Mouse (Mus musculus): Measurements from ENCODE around the gene Ccdc137. TPM values are rescaled to one million over a fixed set of nuclear protein-coding genes. Genes with fewer than 3 reads are reported as not detected.

Gene Ccdc137
- total RNA-seq, 1 experiment from 2014 or later: 48.6 TPM

- no peak for ATAC-seq (ENCODE audit: extremely low read depth, insufficient number of reproducible peaks, low FRiP score, poor library complexity, severe bottlenecking)
Measured at GRCm38 (mm10) chr11:120492878-120493203, 34.9 kb downstream of the Ccdc137 start.

- no peak for ATAC-seq (ENCODE audit: extremely low read depth, insufficient number of reproducible peaks, low FRiP score, poor library complexity, severe bottlenecking)
Measured at GRCm38 (mm10) chr11:120493351-120493750, 35.4 kb downstream of the Ccdc137 start.

GRCm38 (mm10) chr11:120493911-120494310 is 36.0 kb downstream of the Ccdc137 start:
- no peak for ATAC-seq (ENCODE audit: extremely low read depth, insufficient number of reproducible peaks, low FRiP score, poor library complexity, severe bottlenecking)

GRCm38 (mm10) chr11:120497436-120497835 is 39.5 kb downstream of the Ccdc137 start:
- no peak for ATAC-seq (ENCODE audit: extremely low read depth, insufficient number of reproducible peaks, low FRiP score, poor library complexity, severe bottlenecking)

GRCm38 (mm10) chr11:120498226-120498625 is 40.3 kb downstream of the Ccdc137 start:
- no peak for ATAC-seq (ENCODE audit: extremely low read depth, insufficient number of reproducible peaks, low FRiP score, poor library complexity, severe bottlenecking)

GRCm38 (mm10) chr11:120498891-120499290 is 41.0 kb downstream of the Ccdc137 start:
- ATAC-seq (ENCODE audit: extremely low read depth, insufficient number of reproducible peaks, low FRiP score, poor library complexity, severe bottlenecking): no peak

- no peak for ATAC-seq (ENCODE audit: extremely low read depth, insufficient number of reproducible peaks, low FRiP score, poor library complexity, severe bottlenecking)
Measured at GRCm38 (mm10) chr11:120499894-120500293, 42.0 kb downstream of the Ccdc137 start.

GRCm38 (mm10) chr11:120500357-120500756 is 42.4 kb downstream of the Ccdc137 start:
- no peak for ATAC-seq (ENCODE audit: extremely low read depth, insufficient number of reproducible peaks, low FRiP score, poor library complexity, severe bottlenecking)

- no peak for ATAC-seq (ENCODE audit: extremely low read depth, insufficient number of reproducible peaks, low FRiP score, poor library complexity, severe bottlenecking)
Measured at GRCm38 (mm10) chr11:120501018-120501417, 43.1 kb downstream of the Ccdc137 start.

GRCm38 (mm10) chr11:120501701-120502100 is 43.8 kb downstream of the Ccdc137 start:
- ATAC-seq (ENCODE audit: extremely low read depth, insufficient number of reproducible peaks, low FRiP score, poor library complexity, severe bottlenecking): no peak

- ATAC-seq (ENCODE audit: extremely low read depth, insufficient number of reproducible peaks, low FRiP score, poor library complexity, severe bottlenecking): no peak
Measured at GRCm38 (mm10) chr11:120505661-120506060, 47.7 kb downstream of the Ccdc137 start.

- ATAC-seq (ENCODE audit: extremely low read depth, insufficient number of reproducible peaks, low FRiP score, poor library complexity, severe bottlenecking): no peak
Measured at GRCm38 (mm10) chr11:120506899-120507298, 49.0 kb downstream of the Ccdc137 start.

GRCm38 (mm10) chr11:120507611-120508289 is 49.8 kb downstream of the Ccdc137 start:
- ATAC-seq (ENCODE audit: extremely low read depth, insufficient number of reproducible peaks, low FRiP score, poor library complexity, severe bottlenecking): no peak

- no peak for ATAC-seq (ENCODE audit: extremely low read depth, insufficient number of reproducible peaks, low FRiP score, poor library complexity, severe bottlenecking)
Measured at GRCm38 (mm10) chr11:120508290-120508870, 50.5 kb downstream of the Ccdc137 start.

GRCm38 (mm10) chr11:120509940-120510339 is 52.0 kb downstream of the Ccdc137 start:
- ATAC-seq (ENCODE audit: extremely low read depth, insufficient number of reproducible peaks, low FRiP score, poor library complexity, severe bottlenecking): no peak

GRCm38 (mm10) chr11:120510375-120511030 is 52.6 kb downstream of the Ccdc137 start:
- ATAC-seq (ENCODE audit: extremely low read depth, insufficient number of reproducible peaks, low FRiP score, poor library complexity, severe bottlenecking): no peak

GRCm38 (mm10) chr11:120512790-120513453 is 55.0 kb downstream of the Ccdc137 start:
- ATAC-seq (ENCODE audit: extremely low read depth, insufficient number of reproducible peaks, low FRiP score, poor library complexity, severe bottlenecking): no peak

Data from neutrophil, adult 5-6 weeks (primary cell).